Mouse (Mus musculus) bone marrow, adult 2 months (tissue): ENCODE measurements at regions not wholly inside any gene's neighbourhood (a gene's known extent, or its start where the extent isn't known, plus 50 kb on each side); places are given as distances from the start of the nearest gene placed in this dataset.

ENCODE experiments used
- H3K27ac ChIP-seq: fragments of 200-500 bp; 2 replicates; pipeline ENCODE4 v1.5.1; 2012; ENCODE audit warnings: low read depth, mild to moderate bottlenecking, control low read depth, inconsistent platforms, low read length; ENCODE audit not compliant: control insufficient read depth, poor library complexity, insufficient read depth
- H3K4me1 ChIP-seq: fragments of 200-500 bp; 2 replicates; pipeline ENCODE4 v1.6.1; 2011; ENCODE audit warnings: low read length; ENCODE audit not compliant: control insufficient read depth, insufficient read depth
- H3K4me3 ChIP-seq: fragments of 200-500 bp; replicated peaks from 2 replicates; pipeline ENCODE3; 2011; ENCODE audit warnings: mild to moderate bottlenecking, low read depth, low read length, control low read depth; ENCODE audit not compliant: control insufficient read depth
- CTCF ChIP-seq: fragments of 200-500 bp; IDR thresholded peaks from 2 replicates; pipeline ENCODE4 v1.5.1; 2011; ENCODE audit warnings: low read length, control low read depth; ENCODE audit not compliant: control insufficient read depth, insufficient read depth
- POLR2A ChIP-seq: fragments of 200-500 bp; IDR thresholded peaks from 2 replicates; pipeline ENCODE4 v1.6.1; 2011; ENCODE audit warnings: low read depth, mild to moderate bottlenecking, control low read depth, low read length, borderline replicate concordance; ENCODE audit not compliant: control insufficient read depth
- WGBS: fragments of 180-500 bp; shearing (Covaris S2); methylation state at CpG from one replicate; pipeline ENCODE4 v1.1.7; 2018; 5-methylcytosine and 5-hydroxymethylcytosine counted together

GRCm38 (mm10) chr6:116966436-116966835 is 201.9 kb upstream of the Cxcl12 start:
- Histone ChIP-seq H3K4me3 (no peak overlapping the region), H3K4me1 (no peaks in the 10 kb centered on the region), H3K27ac (no peak overlapping the region)
- WGBS: 21% methylated on average over 3 of the region's 3 CpGs
- no peak for TF ChIP-seq CTCF
- no peak for TF ChIP-seq POLR2A

- H3K4me1 ChIP-seq: no peaks in the 10 kb centered on the region
- no peak overlapping the region for H3K27ac ChIP-seq
- WGBS: 68% methylated on average over 9 of the region's 9 CpGs
- TF ChIP-seq POLR2A (no peak), CTCF (no peak)
- H3K4me3 ChIP-seq: no peak overlapping the region
Observed at GRCm38 (mm10) chr6:116969381-116969910, 198.9 kb upstream of the Cxcl12 start.

GRCm38 (mm10) chr6:116974841-116975240 is 193.5 kb upstream of the Cxcl12 start:
- H3K27ac ChIP-seq: no peak overlapping the region
- TF ChIP-seq POLR2A (no peak), CTCF (no peak)
- 76% methylated on average over 3 of the region's 3 CpGs for WGBS
- H3K4me3 ChIP-seq: no peak overlapping the region
- no peaks in the 10 kb centered on the region for H3K4me1 ChIP-seq

- no peak for TF ChIP-seq CTCF
- no peak for TF ChIP-seq POLR2A
- WGBS: 7% methylated on average over 10 of the region's 10 CpGs
- Histone ChIP-seq H3K4me3 (no peak overlapping the region), H3K27ac (no peak overlapping the region), H3K4me1 (no peaks in the 10 kb centered on the region)
Observed at GRCm38 (mm10) chr6:116980349-116980995, 187.9 kb upstream of the Cxcl12 start.

- no peak for TF ChIP-seq CTCF
- TF ChIP-seq POLR2A: no peak
- WGBS: 65% methylated on average over 4 of the region's 4 CpGs
- Histone ChIP-seq H3K4me1 (no peaks in the 10 kb centered on the region), H3K4me3 (no peak overlapping the region), H3K27ac (no peak overlapping the region)
Observed at GRCm38 (mm10) chr6:116985147-116985737, 183.1 kb upstream of the Cxcl12 start.

- WGBS: 58% methylated on average over 10 of the region's 10 CpGs
- Histone ChIP-seq H3K4me3 (no peak overlapping the region), H3K27ac (no peak overlapping the region), H3K4me1 (no peaks in the 10 kb centered on the region)
- TF ChIP-seq CTCF (no peak), POLR2A (no peak)
Observed at GRCm38 (mm10) chr6:116986266-116987000, 181.9 kb upstream of the Cxcl12 start.

GRCm38 (mm10) chr6:116987243-116987642 is 181.1 kb upstream of the Cxcl12 start:
- Histone ChIP-seq H3K4me3 (no peak overlapping the region), H3K4me1 (no peaks in the 10 kb centered on the region), H3K27ac (no peak overlapping the region)
- TF ChIP-seq POLR2A (no peak), CTCF (no peak)
- 65% methylated on average over 5 of the region's 5 CpGs for WGBS

- Histone ChIP-seq H3K4me1 (no peaks in the 10 kb centered on the region), H3K4me3 (no peak overlapping the region), H3K27ac (no peak overlapping the region)
- TF ChIP-seq POLR2A: no peak
- TF ChIP-seq CTCF: no peak
- WGBS: 74% methylated on average over 9 of the region's 9 CpGs
Observed at GRCm38 (mm10) chr6:116998948-116999682, 169.2 kb upstream of the Cxcl12 start.
